Mouse (Mus musculus): Measurements from ENCODE around the gene Aes.

Gene Aes

DNA sequence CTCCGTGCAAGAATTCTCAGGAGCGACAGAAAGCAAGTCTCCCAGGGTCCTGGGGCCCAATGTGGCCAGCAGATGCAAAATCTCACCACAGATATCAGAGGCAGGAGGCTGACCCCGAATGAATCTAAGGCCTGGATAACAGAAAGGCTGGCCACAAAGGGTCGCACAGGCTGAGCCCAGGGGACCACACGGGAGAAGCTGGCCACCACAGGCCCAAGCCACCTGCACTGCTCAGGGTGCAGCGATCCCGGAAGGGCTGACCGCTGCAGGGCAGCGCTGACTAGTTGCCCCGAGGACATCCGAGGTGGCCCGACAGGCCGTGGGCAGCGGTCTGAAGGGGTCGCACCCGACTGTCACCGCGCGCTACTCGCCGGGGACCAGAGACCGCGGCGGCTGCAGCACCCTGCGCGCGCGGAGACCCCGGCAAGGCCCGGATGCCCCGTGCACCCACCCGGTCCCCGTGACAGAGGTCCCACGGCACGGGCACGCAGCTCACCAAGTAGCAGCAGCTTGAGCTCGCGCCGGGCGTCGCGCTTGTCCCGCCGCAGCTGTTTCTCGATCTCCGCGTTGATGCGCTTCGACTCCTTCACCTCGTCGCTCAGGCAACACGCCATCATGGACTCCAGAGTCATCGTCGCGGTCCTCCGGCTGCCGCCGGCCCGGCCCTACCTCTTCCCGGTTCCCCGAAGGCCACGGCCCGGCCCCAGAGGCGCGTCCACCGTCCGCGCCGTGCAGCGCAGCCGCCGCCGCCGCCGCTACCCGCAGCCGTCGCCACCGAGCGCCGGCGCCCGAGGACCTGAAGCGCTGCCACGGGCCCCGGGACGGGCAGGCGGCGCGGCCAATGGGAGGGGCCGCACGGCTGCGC, 14.8 kb upstream of the Aes start:
- DNase-seq (ENCODE audit: low spot score), result no peak

DNA sequence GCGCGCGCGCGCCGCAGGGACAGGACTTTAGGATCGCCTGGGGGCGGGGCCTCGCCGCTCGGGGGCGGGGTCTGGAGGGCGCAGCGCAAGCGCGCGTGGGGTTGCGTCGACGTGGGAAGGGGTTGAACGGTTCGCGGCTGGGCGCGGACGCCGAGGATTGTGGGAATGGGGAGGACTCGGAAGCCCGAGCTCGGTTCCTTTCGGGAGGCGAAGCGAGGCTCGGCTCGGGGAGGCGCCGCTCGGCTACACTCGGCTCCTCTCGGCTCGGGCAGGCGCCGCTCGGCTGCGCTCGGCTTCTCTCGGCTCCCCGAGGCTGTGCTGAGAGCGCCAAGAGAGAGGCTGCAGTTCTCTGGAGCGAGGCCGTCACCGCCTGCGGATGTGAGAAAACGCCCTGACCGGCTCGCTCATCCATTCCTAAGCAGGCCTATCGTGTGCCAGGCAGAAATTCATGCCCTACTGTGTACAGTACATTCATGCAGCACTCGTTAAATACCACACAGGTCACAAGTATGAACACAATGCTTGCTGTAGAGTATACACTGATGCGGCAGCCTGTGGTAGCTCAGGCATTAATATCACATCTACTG, 14.0 kb upstream of the Aes start, which contains the start of gene Gna11:
Gene Gna11 (minus strand): TSS at position 30 of the 587 bp plus-strand sequence.
- peak; percentile 95 for DNase-seq (ENCODE audit: low spot score)

DNA sequence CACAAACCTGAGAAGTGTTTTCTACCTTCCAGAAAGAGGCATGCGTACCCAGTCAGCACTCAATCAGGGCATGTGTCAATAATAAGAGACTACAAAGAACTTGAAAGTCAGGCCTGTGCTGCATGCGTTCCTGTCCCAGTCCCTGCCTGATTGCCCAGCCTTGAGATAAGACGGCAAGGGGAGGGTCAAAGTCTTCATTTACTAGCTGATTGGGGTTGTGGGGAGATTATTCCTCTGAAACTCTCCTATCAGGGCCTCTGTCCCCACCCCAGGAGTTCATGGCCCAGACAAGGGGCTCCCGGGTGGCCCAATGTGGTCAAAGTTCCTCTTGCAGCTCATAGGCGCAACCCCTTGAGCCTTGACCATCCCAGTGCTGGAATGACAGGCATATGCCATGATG, 13.0 kb upstream of the Aes start:
- DNase-seq (ENCODE audit: low spot score), result no peak

DNA sequence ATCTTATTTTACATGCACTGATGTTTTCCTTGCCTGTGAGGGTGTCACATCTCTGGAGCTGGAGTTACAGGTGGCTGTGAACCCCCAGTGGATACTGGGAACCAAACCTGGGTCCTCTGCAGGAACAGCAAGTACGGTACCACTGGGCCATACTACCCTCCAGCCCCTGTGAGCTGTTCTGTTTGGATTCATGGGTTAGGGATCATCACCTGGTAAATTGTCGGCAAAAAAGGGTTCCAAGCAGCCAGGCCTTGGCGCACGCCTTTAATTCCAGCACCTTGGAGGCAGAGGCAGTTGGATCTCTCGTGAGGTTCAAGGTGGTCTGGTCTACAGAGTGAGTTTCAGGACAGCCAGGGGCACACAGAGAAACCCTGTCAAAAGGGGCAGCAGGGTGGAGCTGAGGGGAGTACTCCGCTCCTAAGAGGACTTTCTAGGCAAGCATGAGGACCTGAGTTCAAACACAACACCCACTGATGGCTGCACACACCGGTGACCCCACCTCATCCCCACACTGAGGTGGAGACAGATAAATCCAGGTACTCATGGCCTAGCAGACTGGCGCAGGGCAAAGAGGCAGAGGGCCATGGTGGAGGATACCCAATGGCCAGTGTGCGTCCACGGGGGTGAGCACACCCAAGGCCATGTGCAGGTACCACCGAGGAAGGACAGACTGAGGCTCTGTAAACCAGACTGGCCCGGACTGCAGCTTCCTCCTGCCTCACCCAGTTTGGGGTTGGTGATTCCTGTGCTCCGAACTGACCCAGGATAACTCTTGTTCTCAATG, 12.3 kb upstream of the Aes start:
- DNase-seq (ENCODE audit: low spot score), result no peak

DNA sequence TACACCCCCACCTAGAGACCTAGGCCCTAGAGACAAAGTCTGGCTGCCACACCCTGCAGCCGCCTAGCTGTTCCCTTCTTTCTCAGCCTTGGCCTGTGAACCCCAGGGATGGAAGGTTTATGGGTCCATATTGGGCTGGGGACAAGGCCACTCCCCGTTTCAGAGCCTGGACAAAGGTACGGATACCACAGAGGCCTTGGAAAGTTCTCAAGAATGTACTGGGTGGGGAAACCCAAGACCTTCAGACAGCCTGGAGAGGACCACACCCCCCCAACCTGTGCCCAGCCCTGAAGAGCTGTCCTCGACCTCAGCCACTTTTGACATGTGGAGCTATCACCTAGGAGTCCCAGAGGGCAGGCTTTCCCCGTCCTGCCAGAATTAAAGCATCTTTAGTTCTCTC, 10.3 kb upstream of the Aes start:
- no peak for DNase-seq (ENCODE audit: low spot score)

DNA sequence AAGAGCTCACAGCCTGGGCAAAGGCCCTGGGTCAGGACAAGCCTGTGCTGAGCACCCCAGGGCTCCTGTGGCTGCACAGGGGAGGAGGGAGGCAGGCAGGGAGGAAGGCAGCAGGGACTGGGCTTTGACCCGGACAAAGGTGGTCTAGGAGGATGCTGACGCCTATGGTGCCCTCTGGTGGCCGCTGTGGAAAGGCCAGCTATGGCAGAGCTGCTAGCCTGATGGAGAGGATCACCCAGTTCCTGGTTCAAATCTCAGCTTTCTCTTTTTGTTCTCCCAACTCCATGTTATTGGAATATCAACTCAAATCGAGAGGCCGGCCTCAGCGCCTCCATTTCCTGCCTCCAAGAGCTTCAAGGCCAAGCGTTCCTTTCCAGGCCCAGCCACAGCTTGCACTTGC, 9.0 kb upstream of the Aes start:
- no peak for DNase-seq (ENCODE audit: low spot score)

DNA sequence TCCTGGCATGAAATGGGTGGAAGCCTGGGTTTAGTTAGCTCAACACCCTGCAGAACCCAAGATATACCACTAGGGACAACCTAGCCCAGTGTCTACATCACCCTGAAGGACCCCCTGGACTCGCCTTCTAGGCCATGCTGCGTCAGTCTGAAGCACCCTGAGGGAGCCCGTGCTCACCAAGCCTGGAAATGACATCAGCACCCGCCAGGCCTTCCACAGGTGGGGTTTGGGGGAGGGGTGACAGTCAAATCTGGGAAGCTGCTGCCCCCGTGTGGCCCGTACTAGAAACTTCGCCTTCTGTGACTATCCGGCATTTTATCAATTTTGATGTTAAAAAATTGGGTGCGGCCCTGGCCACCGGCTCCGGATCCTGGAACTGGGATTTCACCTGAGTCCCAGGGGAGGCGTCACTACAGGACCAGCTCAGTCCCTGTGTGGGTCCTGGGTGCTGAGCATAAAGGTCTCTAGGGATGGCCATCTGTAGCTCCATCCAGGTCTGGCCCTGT, 7.6 kb upstream of the Aes start:
- DNase-seq (ENCODE audit: low spot score), result peak; percentile 72

DNA sequence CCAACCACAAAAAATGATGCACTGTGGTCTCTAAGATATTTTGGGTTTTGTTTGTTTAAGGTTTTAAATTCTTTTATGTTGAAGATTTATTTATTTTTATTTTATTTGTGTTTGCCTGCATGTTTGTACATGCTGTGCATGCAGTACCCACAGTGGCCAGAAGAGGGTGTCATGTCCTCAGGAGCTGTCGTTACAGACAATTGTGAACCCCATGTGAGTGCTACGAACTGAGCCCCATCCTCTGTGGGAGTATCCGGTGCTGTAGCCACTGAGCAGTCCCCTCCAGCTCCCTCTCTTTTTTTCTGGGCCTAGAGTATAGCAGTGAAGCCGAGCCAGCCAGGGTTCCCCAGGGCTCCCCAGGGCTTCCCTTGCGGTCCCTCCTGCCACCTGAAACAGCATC, 6.1 kb upstream of the Aes start:
- DNase-seq (ENCODE audit: low spot score), result no peak

DNA sequence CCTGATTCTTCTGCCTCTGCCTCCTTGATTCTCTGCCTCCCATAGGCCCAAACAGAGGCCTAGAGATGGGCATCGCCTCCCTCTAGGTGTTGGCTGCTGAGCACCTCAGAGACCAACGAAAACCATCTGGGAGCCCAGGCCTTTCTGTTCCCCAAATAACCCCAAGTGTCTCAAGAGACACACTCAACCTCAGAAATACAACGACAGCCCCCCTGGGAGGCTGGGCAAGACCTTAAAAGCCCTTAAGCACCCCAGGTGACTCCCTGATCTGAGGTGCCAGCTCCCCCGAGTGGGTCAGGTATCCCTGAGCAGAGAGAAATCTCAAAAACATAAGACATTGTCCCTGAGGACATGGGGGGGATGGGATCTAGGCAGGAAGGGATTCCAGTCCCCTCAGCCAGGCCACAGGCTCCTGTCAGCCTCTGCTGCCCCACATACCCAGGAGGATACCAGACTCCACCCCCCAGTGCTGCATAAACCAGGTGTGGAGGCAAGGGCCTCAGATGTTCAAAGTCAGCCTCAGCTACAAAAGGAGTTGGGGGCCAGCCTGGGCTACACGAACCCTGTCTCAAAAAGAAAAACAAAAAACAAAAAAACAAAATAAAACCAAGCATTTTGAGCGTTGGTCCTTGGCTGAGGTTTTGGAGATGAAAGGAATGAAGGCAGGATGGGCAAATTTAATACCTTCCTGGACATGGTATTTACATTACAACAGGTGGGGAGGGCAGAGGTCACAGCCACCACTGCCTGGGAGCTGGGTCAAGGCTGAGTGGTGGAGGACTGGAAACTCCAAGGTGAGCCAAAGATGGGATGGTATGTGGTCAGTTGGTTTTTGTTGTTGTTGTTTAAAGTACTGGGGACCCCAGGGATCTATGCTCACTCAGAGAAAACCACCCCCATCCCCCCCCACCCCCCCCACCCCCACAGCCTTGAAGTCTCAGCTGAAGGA, 5.2 kb upstream of the Aes start:
- DNase-seq (ENCODE audit: low spot score), result no peak

DNA sequence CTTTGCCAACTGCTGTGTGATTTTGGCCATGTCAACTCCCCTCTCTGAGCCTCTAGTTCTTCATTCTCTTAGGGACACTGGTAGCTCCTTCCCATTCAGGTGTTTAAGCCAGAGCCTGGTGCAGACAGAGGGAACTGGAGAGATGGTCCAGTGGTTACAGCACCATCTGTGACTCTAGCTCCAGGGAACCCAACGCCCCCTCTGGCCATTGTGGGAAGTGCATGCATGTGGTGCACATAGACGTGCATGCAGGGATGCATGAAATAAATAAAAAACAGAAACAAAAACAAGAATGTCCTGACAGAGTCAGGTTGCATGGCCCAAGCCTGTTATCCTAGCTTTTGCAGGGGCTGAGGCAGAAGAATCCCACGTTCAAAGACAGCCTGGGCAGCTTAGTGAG, 3.0 kb upstream of the Aes start:
- no peak for DNase-seq (ENCODE audit: low spot score)

DNA sequence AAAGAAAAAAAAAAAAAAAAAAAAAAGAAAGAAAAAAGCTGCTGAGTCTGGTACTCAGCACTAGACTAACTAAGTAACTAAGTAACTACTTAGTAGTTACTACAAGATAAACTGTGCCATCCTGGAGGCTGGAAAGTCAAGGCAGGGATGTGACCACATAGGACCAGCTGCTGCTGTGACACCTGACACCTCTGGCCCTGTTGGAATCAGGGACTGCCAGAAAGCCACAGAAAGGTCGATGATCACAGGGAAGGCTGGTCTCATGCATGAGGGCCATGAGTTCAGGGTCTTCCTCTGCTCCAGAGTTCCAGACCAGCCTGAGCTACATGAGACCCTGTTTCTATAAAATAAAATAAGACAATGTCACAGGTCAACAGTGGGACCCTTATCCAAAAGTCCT, 1.8 kb upstream of the Aes start:
- no peak for DNase-seq (ENCODE audit: low spot score)

DNA sequence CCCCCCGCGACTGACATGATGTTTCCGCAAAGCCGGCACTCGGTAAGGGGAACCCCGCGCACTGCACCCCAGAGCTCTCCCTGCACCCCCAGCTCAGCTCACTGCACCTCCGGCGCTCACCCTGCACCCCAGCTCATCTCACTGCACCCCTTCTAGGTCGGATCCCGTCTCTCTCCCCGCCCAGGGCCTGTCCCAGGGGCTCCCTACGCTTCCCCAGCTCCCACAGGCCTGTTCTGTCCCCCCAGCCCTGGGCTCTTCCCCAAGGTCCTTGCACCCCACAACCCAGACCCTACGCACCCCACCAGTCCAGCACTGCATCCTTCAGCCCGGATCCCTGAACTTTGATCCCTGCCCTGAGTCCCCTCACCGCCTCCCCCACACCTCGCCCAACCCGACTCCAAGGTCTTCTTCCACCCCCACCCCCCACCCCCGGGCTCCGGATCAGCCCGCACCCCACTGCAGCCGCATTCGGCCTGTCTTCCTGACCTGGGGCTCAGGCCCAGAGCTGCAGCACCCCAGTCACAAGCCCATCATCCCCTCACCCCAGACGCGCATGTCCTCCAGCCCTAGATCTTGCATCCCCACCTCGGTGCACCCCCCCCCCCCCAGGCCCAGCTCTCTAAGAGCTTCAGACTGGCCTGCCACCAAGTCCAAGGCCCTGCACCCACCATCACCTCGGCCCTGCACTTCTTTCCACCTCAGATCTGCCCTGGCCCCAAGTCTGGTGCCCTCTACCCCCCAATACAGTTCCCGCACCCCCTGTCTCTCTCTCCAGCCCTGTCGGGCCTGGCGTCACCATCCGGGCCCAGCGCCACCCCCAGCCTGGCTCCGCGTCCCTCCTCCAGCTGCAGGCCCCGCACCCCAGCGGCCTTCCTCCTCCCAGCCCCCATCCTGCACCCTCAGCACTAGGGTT, 595 bp downstream of the Aes start:
- no peak for DNase-seq (ENCODE audit: low spot score)

DNA sequence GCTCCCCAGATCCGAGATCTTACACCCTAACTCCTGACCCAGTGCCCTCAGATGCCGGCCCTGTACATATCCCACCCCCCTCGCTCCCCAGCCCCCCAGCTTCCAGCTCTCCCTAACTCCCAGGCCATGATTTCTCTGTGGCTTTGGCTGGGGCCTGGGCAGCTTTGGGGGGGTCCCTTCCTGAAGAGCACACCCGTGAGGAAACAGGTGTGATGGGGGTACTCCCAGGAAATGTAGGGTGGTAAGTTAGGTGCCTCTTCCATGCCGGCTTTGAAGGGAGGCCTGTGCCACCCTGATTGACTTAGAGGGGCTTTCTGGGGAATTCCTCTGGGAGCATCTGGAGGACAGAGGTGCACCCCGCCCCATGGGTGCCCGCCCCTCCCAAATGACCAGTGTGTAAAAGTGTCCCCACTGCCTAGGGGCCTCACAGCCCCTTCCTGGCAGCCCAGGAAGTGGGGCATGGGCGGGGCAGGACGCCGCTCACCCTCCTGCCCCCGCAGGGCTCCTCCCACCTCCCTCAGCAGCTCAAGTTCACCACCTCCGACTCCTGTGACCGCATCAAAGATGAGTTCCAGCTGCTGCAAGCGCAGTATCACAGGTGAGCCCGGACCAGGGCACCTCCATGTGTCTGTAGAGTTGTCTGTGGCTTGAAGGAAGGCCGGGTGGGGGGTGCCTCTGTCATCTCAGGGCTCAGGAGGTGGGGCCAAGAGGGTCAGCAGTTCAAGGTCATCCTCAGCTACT, 1.6 kb downstream of the Aes start:
- no peak for DNase-seq (ENCODE audit: low spot score)

DNA sequence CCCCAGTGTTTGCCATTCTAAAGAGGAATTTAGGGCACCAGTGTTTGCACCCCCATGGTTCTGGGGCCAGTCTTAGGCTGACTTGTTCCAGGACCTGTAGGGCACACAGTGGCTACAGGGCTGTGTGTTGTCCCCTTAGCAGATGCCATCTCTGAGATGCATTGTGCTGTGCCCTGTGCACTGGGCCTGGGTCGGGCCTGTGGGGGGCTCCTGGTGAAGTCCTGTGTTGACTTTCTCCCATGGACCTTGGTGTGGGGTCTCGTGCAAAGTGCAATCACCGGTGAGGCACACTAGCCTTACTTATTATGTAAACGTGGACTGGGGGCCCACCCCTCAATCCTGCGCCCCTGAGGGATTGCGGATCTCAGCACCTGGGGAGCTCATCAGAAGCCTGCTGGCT, 3.1 kb downstream of the Aes start:
- no peak for DNase-seq (ENCODE audit: low spot score)

DNA sequence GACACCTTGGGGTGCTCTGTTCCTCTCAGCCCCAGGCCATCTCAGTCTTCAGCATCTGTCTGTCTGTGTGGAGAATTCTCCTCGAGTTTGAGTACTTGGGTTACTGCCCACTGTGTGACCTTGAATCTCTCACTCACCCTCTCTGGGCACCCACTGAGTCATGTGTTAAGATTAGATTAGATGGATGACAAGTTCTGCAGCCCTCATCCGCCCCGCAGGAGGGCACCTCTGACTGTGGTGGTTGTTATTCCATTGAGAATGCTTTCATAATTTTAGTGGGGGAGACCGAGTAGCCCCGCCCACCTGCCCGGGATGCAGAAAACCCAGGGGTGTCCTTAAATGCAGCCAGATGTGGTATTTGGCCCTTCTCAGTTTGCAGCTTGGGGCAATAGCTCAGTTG, 4.2 kb downstream of the Aes start:
- no peak for DNase-seq (ENCODE audit: low spot score)

DNA sequence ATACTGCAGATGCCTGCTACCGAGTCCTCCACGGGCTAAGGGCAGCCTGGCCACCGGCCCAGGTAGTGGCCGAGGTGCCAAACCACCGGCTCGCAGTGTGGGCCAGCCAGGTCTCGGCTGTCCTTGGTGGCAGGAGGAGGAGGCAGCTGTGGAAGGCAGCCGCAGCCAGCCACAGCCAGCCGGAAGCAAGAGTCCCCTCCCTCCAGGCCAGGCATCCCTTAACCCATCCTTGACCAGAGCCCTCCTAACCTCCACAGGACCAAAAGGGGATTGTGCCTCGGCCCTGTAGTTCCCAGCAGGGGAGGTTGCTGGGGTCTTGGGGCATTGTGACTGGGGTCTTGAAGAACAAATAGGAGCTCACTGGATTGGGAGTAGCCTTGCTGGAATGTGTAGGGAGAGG, 4.9 kb downstream of the Aes start:
- DNase-seq (ENCODE audit: low spot score), result no peak

DNA sequence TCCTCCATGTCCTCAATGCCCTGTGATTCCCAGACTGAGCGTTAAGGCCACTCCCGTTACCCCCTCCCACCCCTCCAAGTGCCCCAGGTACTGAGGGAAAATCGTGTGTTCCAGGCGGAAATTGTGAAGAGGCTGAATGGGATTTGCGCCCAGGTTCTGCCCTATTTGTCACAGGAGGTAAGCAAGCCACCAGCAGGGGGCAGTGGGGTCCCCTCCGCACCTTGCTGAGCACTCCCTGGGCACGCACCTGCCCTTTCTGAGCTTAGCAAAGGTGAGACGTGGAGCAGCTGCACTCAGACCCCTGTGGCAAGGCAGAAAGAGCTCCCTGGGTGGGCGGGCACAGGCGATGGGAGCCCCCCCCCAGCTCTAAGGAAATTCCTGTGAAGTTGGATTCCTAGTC, 5.4 kb downstream of the Aes start:
- no peak for DNase-seq (ENCODE audit: low spot score)

DNA sequence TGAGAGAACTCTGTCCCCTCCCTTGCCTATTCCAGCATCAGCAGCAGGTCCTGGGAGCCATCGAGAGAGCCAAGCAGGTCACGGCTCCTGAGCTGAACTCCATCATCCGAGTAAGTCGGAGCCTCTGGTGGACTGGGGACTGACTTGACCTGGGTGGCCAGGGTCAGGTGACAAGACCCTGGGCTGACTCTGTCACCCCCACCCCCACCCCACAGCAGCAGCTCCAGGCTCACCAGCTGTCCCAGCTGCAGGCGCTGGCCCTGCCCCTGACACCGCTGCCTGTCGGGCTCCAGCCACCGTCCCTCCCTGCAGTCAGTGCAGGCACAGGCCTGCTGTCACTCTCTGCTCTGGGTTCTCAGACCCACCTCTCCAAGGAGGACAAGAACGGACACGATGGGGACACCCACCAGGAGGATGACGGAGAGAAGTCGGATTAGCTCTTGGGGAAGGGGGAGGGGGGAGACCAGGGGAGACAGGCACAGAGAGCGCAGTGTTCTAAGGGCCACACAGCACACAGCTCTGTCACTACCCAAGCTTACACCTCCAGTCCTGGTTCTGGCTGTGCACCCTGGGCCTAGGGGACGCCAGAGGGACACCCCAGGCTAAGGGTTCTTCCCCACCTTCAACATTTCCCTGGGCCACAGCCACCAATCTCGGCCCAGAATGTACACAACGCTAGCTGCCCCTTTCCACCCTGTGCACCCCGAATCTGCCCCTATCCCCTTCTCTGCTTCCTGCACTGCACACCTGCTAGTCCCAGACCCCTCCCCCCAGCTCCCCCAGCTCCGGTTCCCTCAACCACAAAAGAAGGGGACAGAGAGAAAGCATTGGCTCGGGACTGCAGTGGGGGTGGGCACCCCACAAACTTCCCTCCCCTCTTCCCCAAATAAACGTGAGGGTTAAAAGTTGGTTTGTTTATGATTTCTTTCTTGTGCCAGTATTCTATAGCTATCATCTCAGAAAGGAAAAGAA, 6.3 kb downstream of the Aes start:
- no peak for DNase-seq (ENCODE audit: low spot score)
